Mouse (Mus musculus): ENCODE results near the gene Slfn1.
"Not testable (repeated sequence)": the region's sequence is repeated elsewhere in the genome, so short reads cannot be mapped to it uniquely, and the experiment has no call there.

The Slfn1 gene

GRCm38 (mm10) chr11:83116597-83117227 lies at the start of gene Slfn1:
Slfn1 (plus strand) TSS chr11:83116849.
- no peak for DNase-seq

- DNase-seq, result no peak
These were observed 48.5 kb upstream of the Slfn1 start for GRCm38 (mm10) chr11:83067982-83068694.

DNA sequence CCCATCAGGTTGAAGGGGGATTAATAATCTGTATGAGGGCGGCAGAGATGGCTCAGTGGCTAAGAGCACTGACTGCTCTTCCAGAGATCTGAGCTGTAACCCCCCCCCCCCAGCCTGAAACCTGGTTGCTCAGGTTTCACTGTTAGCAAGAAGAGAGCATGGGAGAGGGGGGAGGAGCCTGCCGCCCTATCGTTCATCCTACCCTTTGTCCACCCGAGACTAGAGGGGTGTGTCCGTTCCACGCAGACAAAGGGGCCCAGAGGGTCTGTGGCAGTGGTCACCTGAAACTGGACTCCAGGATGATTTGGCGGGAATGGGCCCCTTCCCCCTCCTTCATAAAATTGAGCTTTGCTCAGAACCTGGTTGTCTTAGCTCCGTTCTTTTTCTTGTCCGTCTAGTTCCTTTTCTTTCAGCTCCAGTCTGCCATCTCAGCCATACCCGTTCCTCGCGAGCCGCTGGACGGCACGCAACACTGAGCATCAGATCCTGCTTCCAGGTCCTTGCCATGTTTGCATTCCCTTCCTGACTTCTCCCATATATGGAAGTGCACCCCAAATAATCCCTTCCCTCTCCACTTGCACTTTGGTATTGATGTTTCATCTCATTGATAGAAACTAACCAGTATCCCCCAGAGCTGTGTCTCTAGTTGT lies 46.2 kb upstream of the Slfn1 start:
- DNase-seq, result no peak

GRCm38 (mm10) chr11:83077714-83078422 lies 38.8 kb upstream of the Slfn1 start:
- peak; percentile 76 to 78 for DNase-seq

GRCm38 (mm10) chr11:83078423-83079140 lies 38.1 kb upstream of the Slfn1 start:
- DNase-seq, result no peak

GRCm38 (mm10) chr11:83079487-83080199 lies 37.0 kb upstream of the Slfn1 start:
- no peak for DNase-seq

GRCm38 (mm10) chr11:83082741-83083473 lies 33.7 kb upstream of the Slfn1 start:
- no peak for DNase-seq

- DNase-seq, result no peak
These were observed 32.5 kb upstream of the Slfn1 start for GRCm38 (mm10) chr11:83084161-83084560.

GRCm38 (mm10) chr11:83084761-83085160 lies 31.9 kb upstream of the Slfn1 start:
- DNase-seq, result no peak

GRCm38 (mm10) chr11:83115138-83115537 lies 1.5 kb upstream of the Slfn1 start:
- DNase-seq, result peak in 1 of 2 experiments; percentile 26

DNA sequence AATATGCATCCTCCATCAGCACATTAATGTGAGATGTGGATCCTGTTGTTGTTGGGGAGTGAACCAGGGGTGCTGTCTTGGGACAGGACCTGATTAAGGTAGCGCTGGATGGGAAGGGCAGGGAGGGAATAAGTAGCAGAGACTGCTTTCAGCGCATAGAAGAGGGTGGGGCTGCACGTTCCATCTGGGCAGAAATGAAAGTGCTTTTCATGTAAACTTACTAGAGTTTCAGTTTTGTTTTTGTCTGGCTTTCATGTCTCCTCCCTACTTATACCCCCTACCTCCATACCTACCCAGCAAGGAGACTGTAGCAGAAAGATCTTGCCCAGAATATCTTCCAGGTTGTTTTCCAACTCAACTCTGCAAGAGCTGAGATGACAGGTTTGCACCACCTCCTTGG lies 1.4 kb downstream of the Slfn1 start:
- no peak for DNase-seq

- no peak for DNase-seq
These were observed 4.6 kb downstream of the Slfn1 start for GRCm38 (mm10) chr11:83121131-83121685.

GRCm38 (mm10) chr11:83123198-83123597 lies 6.5 kb downstream of the Slfn1 start:
- DNase-seq, result no peak

DNA sequence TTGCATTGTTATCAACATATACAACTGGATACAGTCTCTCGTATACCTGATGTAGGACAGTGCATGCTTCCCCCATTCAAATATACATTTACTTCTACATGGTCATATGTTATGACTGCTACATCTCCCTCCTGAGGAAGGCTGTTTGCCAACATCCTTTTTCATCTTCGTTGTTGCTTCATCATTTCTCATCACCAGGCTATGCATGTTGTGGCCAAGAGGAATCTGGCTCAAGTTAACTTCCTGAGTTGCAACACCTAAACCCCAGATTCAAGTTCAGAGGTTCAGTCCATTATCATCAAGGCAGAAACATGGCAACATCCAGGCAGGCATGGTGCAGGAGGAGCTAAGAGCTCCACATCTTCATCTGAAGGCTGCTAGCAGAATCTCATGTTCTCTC lies 8.3 kb downstream of the Slfn1 start:
- DNase-seq, result no peak

DNA sequence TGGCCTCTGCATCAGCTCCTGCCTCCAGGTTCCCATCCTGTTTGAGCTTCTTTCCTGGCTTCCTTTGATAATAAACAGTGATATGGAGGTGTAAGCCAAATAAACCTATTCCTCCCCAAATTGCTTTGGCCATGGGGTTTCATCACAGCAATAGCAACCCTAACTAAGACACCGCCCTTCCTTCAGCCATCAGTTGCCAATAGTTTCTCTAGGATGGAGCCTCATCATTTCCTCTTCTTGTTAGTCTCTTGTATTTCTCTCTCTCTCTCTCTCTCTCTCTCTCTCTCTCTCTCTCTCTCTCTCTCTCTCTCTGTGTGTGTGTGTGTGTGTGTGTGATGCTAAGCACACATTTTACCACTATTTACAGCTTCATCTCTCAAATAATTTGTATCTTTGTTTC lies 9.0 kb downstream of the Slfn1 start:
- not testable (repeated sequence) for DNase-seq

GRCm38 (mm10) chr11:83137253-83137652 lies 20.6 kb downstream of the Slfn1 start:
- DNase-seq, result not testable (repeated sequence)

GRCm38 (mm10) chr11:83148939-83149338 lies 32.3 kb downstream of the Slfn1 start:
- DNase-seq, result not testable (repeated sequence)

All from kidney, adult 8-10 months (tissue).